16 mouse cellular contexts compared by ENCODE assay signal in the genomic region with DNA sequence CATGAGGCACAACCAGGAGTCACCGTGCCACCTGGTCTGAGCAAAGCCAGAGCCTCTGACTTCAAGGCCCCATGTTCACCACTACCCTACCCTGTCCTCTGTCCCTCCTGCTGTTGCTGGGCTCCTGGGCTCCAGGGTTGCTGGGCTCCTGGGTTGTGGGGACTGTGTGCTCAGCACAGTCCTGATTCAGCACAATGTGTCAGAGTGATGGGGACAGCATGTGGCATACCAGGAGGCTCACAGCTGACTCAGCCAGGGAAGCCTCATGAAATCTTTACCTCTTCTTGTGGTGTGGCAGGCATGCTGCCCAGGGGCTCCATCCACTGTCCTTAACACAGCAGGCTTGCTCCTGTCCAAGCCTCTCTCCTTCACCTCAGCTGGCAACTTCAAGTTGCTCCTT. TPM values are rescaled to one million over a fixed set of nuclear protein-coding genes. Genes with fewer than 3 reads are reported as not detected.
"Had no signal": no experiment of that assay in that cellular context is flagged by ENCODE, and none has a peak within 500 bp of the region (broad histone marks: within the 10 kb centered on the region; RNA-seq: fewer than 3 reads in every experiment).

No protein-coding gene starts in this region.

- H3K9me3 ChIP-seq: limb, embryonic 12.5 days; liver, embryonic 13.5 days; lung, embryonic 15.5 days; midbrain, embryonic 12.5 days; neural tube, embryonic 12.5 days had no signal

- H3K27ac ChIP-seq: limb, embryonic 12.5 days; liver, embryonic 13.5 days; lung, embryonic 15.5 days; macrophage; midbrain, embryonic 12.5 days; neural tube, embryonic 12.5 days had no signal

- DNase-seq: kidney, adult 8-10 months; liver; liver, embryonic 13.5 days; liver, postnatal 0 days; lung, postnatal 14 days; right cerebral cortex, postnatal 25 days; thymus, adult 2 months; thymus, postnatal 25 days had no signal

- H3K4me2 ChIP-seq: limb, embryonic 12.5 days; liver, embryonic 13.5 days; lung, embryonic 15.5 days; midbrain, embryonic 12.5 days; neural tube, embryonic 12.5 days had no signal

- H3K4me3 ChIP-seq: limb, embryonic 12.5 days; liver, embryonic 13.5 days; lung, embryonic 15.5 days; megakaryocyte, embryonic 14.5 days; midbrain, embryonic 12.5 days; neural tube, embryonic 12.5 days had no signal

- ATAC-seq: intestine, postnatal 0 days; liver, postnatal 0 days; midbrain, embryonic 16.5 days had no signal

- H3K36me3 ChIP-seq: limb, embryonic 12.5 days; liver, embryonic 13.5 days; lung, embryonic 15.5 days; midbrain, embryonic 12.5 days; neural tube, embryonic 12.5 days had no signal

- H3K9ac ChIP-seq: limb, embryonic 12.5 days; liver, embryonic 13.5 days; liver, postnatal 0 days; lung, embryonic 15.5 days; midbrain, embryonic 12.5 days; neural tube, embryonic 12.5 days had no signal

RNA-seq across cellular contexts. Expression of a gene that starts 33.5 kb away (rescaled TPM):
- polyA plus RNA-seq: liver, postnatal 0 days; macrophage had no signal
